Mouse (Mus musculus) embryonic facial prominence, embryonic 15.5 days (tissue): ENCODE measurements around the gene Gm49396. TPM values are rescaled to one million over a fixed set of nuclear protein-coding genes. Genes with fewer than 3 reads are reported as not detected.
A peak's percentile ranks its signal among the peaks of the same experiment; 100 is the strongest.

Source experiments
- ATAC-seq: fragments of 200-750 bp; cut with Nextera tagmentation; 2 replicates; pipeline ENCODE4 v1.8.0; 2017; ENCODE audit warnings: low read depth, moderate TSS enrichment; ENCODE audit not compliant: insufficient number of reproducible peaks, low FRiP score, low TSS enrichment
- H3K27ac ChIP-seq: fragments of 300-500 bp; sonication (generic); replicated peaks from 2 replicates; pipeline ENCODE4 v1.5.1; 2015; ENCODE audit warnings: mild to moderate bottlenecking, inconsistent platforms
- H3K27me3 ChIP-seq: fragments of 300-500 bp; sonication (generic); 2 replicates; pipeline ENCODE4 v1.6.1; 2015; ENCODE audit warnings: inconsistent platforms
- H3K36me3 ChIP-seq: fragments of 300-500 bp; sonication (generic); 2 replicates; pipeline ENCODE4 v1.6.1; 2015; ENCODE audit warnings: mild to moderate bottlenecking, inconsistent platforms
- H3K4me1 ChIP-seq: fragments of 300-500 bp; sonication (generic); 2 replicates; pipeline ENCODE4 v1.6.1; 2015; ENCODE audit warnings: inconsistent platforms
- H3K4me2 ChIP-seq: fragments of 300-500 bp; sonication (generic); replicated peaks from 2 replicates; pipeline ENCODE4 v1.6.1; 2015; ENCODE audit warnings: mild to moderate bottlenecking, inconsistent platforms
- H3K4me3 ChIP-seq: fragments of 300-500 bp; sonication (generic); replicated peaks from 2 replicates; pipeline ENCODE4 v1.5.1; 2015; ENCODE audit warnings: mild to moderate bottlenecking, inconsistent platforms
- H3K9ac ChIP-seq: fragments of 300-500 bp; sonication (generic); 2 replicates; pipeline ENCODE4 v1.6.1; 2015; ENCODE audit warnings: inconsistent platforms
- H3K9me3 ChIP-seq: fragments of 300-500 bp; sonication (generic); replicated peaks from 2 replicates; pipeline ENCODE4 v1.6.1; 2016; ENCODE audit warnings: inconsistent platforms
- WGBS: fragments of 180-500 bp; shearing (Covaris S2); methylation state at CpG from one replicate; pipeline ENCODE4 v1.1.7; 2015; 5-methylcytosine and 5-hydroxymethylcytosine counted together
- polyA plus RNA-seq: library from polyadenylated mRNA; unstranded; fragments of >200 nt; fragmentation: Nextera tagmentation; extraction: Ambion mirVana; gene quantifications from 2 replicates; pipeline ENCODE4 v1.2.1, GENCODE M21; 2015

Gene Gm49396
- polyA plus RNA-seq, 1 experiment from 2014 or later: 15.0 TPM

- Histone ChIP-seq H3K9ac (no peak overlapping the region), H3K4me3 (no peak overlapping the region), H3K4me1 (peaks cover 9% of the 10 kb centered on the region; the same call in 1 of the 2 replicates), H3K4me2 (no peak overlapping the region), H3K27ac (no peak overlapping the region), H3K27me3 (no peaks in the 10 kb centered on the region), H3K36me3 (peaks cover 59% of the 10 kb centered on the region), H3K9me3 (no peaks in the 10 kb centered on the region)
- WGBS: 86% methylated on average over 11 of the region's 11 CpGs
- no peak for ATAC-seq
Observed at GRCm38 (mm10) chr7:30567555-30567954, 4.4 kb downstream of the Gm49396 start.

DNA sequence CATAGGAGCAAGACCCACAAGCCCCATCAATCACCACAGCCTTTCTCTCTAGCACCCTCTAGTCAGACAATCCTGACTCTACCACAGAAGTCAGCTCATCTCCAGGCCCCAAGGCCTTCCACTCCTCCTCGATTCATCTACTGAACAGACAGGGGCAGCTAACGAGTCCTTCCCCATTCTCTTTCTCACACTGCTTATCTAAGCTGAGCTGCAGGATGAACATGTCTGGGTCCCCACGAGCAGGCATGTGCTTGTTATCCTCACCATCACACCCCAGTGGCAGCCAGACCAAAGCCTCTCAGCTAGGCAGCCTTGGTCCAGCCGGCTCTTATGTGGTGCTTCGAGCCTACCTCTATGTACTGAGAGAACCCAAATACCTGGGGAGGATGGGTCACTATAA, 9.2 kb downstream of the Gm49396 start:
- Histone ChIP-seq H3K9me3 (no peaks in the 10 kb centered on the region), H3K36me3 (peaks cover 91% of the 10 kb centered on the region), H3K27ac (no peak overlapping the region), H3K4me2 (no peak overlapping the region), H3K9ac (no peak overlapping the region), H3K27me3 (no peaks in the 10 kb centered on the region), H3K4me3 (no peak overlapping the region), H3K4me1 (no peaks in the 10 kb centered on the region)
- 88% methylated on average over 5 of the region's 5 CpGs for WGBS
- no peak for ATAC-seq

GRCm38 (mm10) chr7:30572969-30573368, 9.8 kb downstream of the Gm49396 start:
- Histone ChIP-seq H3K27me3 (no peaks in the 10 kb centered on the region), H3K27ac (no peak overlapping the region), H3K4me1 (no peaks in the 10 kb centered on the region), H3K4me3 (no peak overlapping the region), H3K9me3 (no peaks in the 10 kb centered on the region), H3K4me2 (no peak overlapping the region), H3K9ac (no peak overlapping the region), H3K36me3 (peaks cover 97% of the 10 kb centered on the region)
- ATAC-seq: 0 out of 2 replicates have a peak, but pooled peaks have one; percentile 29
- 66% methylated on average over 2 of the region's 2 CpGs for WGBS

- no peak overlapping the region for H3K9ac ChIP-seq
- no peaks in the 10 kb centered on the region for H3K27me3 ChIP-seq
- WGBS: 87% methylated on average over 8 of the region's 8 CpGs
- H3K4me3 ChIP-seq: no peak overlapping the region
- H3K4me1 ChIP-seq: no peaks in the 10 kb centered on the region
- no peak overlapping the region for H3K27ac ChIP-seq
- H3K36me3 ChIP-seq: peaks cover 98% of the 10 kb centered on the region
- no peak overlapping the region for H3K4me2 ChIP-seq
- H3K9me3 ChIP-seq: no peaks in the 10 kb centered on the region
- no peak for ATAC-seq
Observed at GRCm38 (mm10) chr7:30579950-30580349, 16.8 kb downstream of the Gm49396 start.

GRCm38 (mm10) chr7:30581547-30581946, 18.4 kb downstream of the Gm49396 start:
- no peak overlapping the region for H3K27ac ChIP-seq
- no peak overlapping the region for H3K9ac ChIP-seq
- no peaks in the 10 kb centered on the region for H3K9me3 ChIP-seq
- H3K36me3 ChIP-seq: peaks cover 98% of the 10 kb centered on the region
- no peak overlapping the region for H3K4me2 ChIP-seq
- WGBS: 91% methylated on average over 16 of the region's 16 CpGs
- H3K4me3 ChIP-seq: no peak overlapping the region
- ATAC-seq: no peak
- H3K4me1 ChIP-seq: peaks cover 3% of the 10 kb centered on the region
- no peaks in the 10 kb centered on the region for H3K27me3 ChIP-seq

GRCm38 (mm10) chr7:30584339-30584738, 21.2 kb downstream of the Gm49396 start:
- Histone ChIP-seq H3K9me3 (no peaks in the 10 kb centered on the region), H3K9ac (no peak overlapping the region), H3K27ac (no peak overlapping the region), H3K4me1 (peaks cover 16% of the 10 kb centered on the region), H3K4me2 (no peak overlapping the region), H3K36me3 (peaks cover 74% of the 10 kb centered on the region), H3K4me3 (no peak overlapping the region), H3K27me3 (no peaks in the 10 kb centered on the region)
- no peak for ATAC-seq
- WGBS: 94% methylated on average over 10 of the region's 10 CpGs

DNA sequence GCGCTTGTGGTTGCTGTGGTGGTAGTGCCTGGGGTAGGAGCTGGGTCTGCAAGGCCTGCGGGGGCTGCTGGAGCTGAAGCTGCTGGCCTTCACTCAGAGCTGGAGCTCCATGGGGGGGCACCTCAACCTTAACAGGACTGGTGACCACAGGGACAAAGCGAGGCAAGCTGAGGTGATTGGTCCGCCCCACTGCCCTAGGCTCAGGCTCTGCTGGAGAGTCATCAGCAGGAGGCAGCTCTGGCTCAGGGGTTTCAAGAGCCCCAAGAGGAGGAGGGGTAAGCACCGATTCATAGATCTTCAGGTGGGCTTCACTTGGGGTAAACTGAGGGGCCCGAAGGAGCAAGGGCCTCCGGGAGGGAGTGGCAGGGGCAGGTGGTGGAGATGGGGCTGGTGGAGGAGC, 22.0 kb downstream of the Gm49396 start:
- no peak overlapping the region for H3K4me3 ChIP-seq
- WGBS: 95% methylated on average over 7 of the region's 7 CpGs

GRCm38 (mm10) chr7:30586455-30587020, 23.4 kb downstream of the Gm49396 start:
- H3K9ac ChIP-seq: peak overlapping the region; percentile 1; the same call in 1 of the 2 replicates
- no peaks in the 10 kb centered on the region for H3K27me3 ChIP-seq
- ATAC-seq: no peak
- WGBS: 90% methylated on average over 28 of the region's 28 CpGs
- no peaks in the 10 kb centered on the region for H3K9me3 ChIP-seq
- H3K36me3 ChIP-seq: peaks cover 54% of the 10 kb centered on the region
- H3K4me1 ChIP-seq: peaks cover 25% of the 10 kb centered on the region
- peak overlapping the region; percentile 92; the same call in 1 of the 2 replicates for H3K4me3 ChIP-seq
- H3K4me2 ChIP-seq: peak overlapping the region; percentile 85
- no peak overlapping the region for H3K27ac ChIP-seq

More for the DNA sequence above, 22.0 kb downstream of the Gm49396 start:
- no peak for ATAC-seq
- Histone ChIP-seq H3K9me3 (no peaks in the 10 kb centered on the region), H3K4me1 (peaks cover 22% of the 10 kb centered on the region), H3K27me3 (no peaks in the 10 kb centered on the region), H3K36me3 (peaks cover 66% of the 10 kb centered on the region), H3K4me2 (no peak overlapping the region), H3K27ac (no peak overlapping the region), H3K9ac (no peak overlapping the region)

DNA sequence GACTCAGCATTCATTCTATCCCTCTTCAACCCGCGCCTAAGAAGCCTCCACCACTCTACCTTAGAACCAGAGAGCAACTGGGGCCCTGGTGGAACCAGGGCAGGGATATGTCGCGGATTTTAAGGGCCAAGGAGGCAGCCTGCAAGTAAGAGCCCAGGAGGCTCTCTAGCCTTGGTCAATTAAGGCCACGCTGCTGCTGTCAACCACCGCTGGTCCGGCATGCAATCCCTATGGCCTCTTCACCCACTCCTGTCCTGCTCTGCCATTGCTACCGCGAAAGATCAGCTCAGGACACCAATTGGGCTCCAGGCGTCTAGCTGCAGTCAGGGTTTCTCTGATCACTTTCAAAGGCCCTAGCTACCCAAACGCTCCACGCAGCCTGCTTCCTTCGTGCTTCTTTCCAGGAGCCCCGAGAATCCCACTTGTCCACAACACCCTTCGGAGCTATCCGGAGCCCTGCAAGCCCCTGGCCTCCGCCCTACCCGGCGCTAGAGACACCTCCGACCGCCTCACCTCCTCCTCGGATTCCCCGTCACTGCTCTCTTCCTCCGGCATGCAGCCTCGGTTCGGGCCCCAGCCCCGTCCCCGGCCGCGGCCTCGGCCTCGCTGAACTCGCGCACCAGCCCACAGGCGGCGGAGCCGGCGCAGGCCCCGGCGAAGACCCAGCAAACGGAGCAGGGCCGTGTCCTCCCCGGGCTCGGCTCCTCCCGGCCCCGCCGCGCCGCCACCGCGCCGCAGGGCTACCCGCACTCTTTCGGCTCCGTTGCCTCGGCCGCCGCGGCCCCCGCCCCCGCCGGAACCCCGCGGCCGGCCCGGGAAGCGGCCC, 24.9 kb downstream of the Gm49396 start:
- Histone ChIP-seq H3K4me2 (peak overlapping the region; percentile 85), H3K9me3 (no peaks in the 10 kb centered on the region), H3K4me3 (peak overlapping the region; percentile 92), H3K36me3 (peaks cover 39% of the 10 kb centered on the region), H3K27me3 (no peaks in the 10 kb centered on the region), H3K9ac (peak overlapping the region; percentile 76), H3K27ac (peak overlapping the region; percentile 94), H3K4me1 (peaks cover 25% of the 10 kb centered on the region)
- under 1% methylated on average over 66 of the region's 67 CpGs for WGBS
- peak; percentile 21; the same call in 1 of the 2 replicates for ATAC-seq

GRCm38 (mm10) chr7:30588676-30589434, 25.7 kb downstream of the Gm49396 start, which contains the start of gene Kmt2b:
TSS of gene Kmt2b (minus strand) at chr7:30588726.
- Histone ChIP-seq H3K4me1 (peaks cover 25% of the 10 kb centered on the region), H3K27ac (peak within 1 kb of the TSS; percentile 94), H3K9ac (peak within 1 kb of the TSS; percentile 76), H3K4me3 (peak within 1 kb of the TSS; percentile 92), H3K36me3 (peaks cover 31% of the 10 kb centered on the region), H3K9me3 (no peaks in the 10 kb centered on the region), H3K27me3 (no peaks in the 10 kb centered on the region), H3K4me2 (peak within 1 kb of the TSS; percentile 85)
- under 1% methylated on average over 52 of the region's 68 CpGs for WGBS
- peak; percentile 96 for ATAC-seq
